Mouse (Mus musculus) kidney, embryonic 14.5 days (tissue): ENCODE results near the gene Rex1bd. TPM values are rescaled to one million over a fixed set of nuclear protein-coding genes. Genes with fewer than 3 reads are reported as not detected.

Experiments
- ATAC-seq: fragments of 200-750 bp; cut with Nextera tagmentation; 2 replicates; pipeline ENCODE4 v1.8.0; 2017; ENCODE audit warnings: moderate number of reproducible peaks, mild to moderate bottlenecking, moderate TSS enrichment, moderate library complexity; ENCODE audit not compliant: low FRiP score, low TSS enrichment
- H3K27ac ChIP-seq: fragments of 300-500 bp; sonication (generic); 2 replicates; pipeline ENCODE4 v1.5.1; 2014; ENCODE audit warnings: low read depth, mild to moderate bottlenecking, low read length, moderate library complexity, mixed read lengths
- H3K27me3 ChIP-seq: fragments of 300-500 bp; sonication (generic); 2 replicates; pipeline ENCODE4 v1.6.1; 2014; ENCODE audit warnings: mild to moderate bottlenecking, low read length; ENCODE audit not compliant: control insufficient read depth, insufficient read depth
- H3K36me3 ChIP-seq: fragments of 300-500 bp; sonication (generic); 2 replicates; pipeline ENCODE4 v1.6.1; 2014; ENCODE audit warnings: low read length, mixed read lengths; ENCODE audit not compliant: control insufficient read depth, insufficient read depth
- H3K4me1 ChIP-seq: fragments of 300-500 bp; sonication (generic); 2 replicates; pipeline ENCODE4 v1.6.1; 2014; ENCODE audit warnings: low read length, mixed read lengths; ENCODE audit not compliant: control insufficient read depth, insufficient read depth
- H3K4me2 ChIP-seq: fragments of 300-500 bp; sonication (generic); replicated peaks from 2 replicates; pipeline ENCODE4 v1.6.1; 2014; ENCODE audit warnings: low read depth, mild to moderate bottlenecking, low read length
- H3K4me3 ChIP-seq: fragments of 300-500 bp; sonication (generic); 2 replicates; pipeline ENCODE4 v1.5.1; 2014; ENCODE audit warnings: mild to moderate bottlenecking, low read length
- H3K9ac ChIP-seq: fragments of 300-500 bp; sonication (generic); 2 replicates; pipeline ENCODE4 v1.6.1; 2014; ENCODE audit warnings: low read depth, mild to moderate bottlenecking, low read length, moderate library complexity
- H3K9me3 ChIP-seq: fragments of 300-500 bp; sonication (generic); 2 replicates; pipeline ENCODE4 v1.6.1; 2016; ENCODE audit warnings: low read length; ENCODE audit not compliant: control insufficient read depth
- WGBS: fragments of 180-500 bp; shearing (Covaris S2); extraction: QIAGEN DNeasy Blood & Tissue Kit; methylation state at CpG from one replicate; pipeline ENCODE4 v1.1.7; 2014; 5-methylcytosine and 5-hydroxymethylcytosine counted together
- polyA plus RNA-seq: library from polyadenylated mRNA; unstranded; fragments of >200 nt; fragmentation: Nextera tagmentation; extraction: Ambion mirVana; gene quantifications from 2 replicates; pipeline ENCODE4 v1.2.1, GENCODE M21; 2014

Rex1bd gene
- polyA plus RNA-seq, 1 experiment from 2014 or later = 129 TPM

DNA sequence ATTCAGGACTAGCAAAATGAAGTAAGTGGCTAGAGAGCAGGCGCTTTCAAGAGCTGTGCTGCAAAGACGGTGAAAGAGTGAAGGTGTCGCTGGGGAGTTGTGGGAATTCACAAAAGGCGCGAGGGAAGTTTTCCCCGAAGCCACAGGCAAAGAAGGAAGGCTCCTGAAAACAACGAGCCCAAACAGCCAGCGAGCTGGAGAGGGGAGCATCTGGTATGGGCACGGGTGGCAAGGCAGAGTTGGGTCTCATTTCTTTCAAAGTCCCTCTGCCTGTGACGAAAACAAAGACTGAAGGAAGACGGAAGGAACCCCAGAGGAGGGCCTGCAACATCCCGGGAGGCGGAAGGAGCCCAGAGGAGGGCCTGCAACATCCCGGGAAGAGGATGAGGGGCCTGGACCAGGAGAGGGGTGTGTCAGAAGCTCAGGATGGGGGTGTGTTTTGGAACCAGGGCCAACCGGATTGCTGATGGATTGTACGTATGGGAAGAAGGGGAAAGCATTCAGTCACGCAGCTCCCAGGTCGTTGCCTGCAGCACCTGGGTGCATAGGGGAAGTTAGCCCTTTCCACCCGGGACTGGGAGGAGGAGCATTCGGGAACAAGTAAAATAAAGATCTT is 15.6 kb downstream of the Rex1bd start:
- H3K9me3 ChIP-seq = no peaks in the 10 kb centered on the region
- no peak overlapping the region for H3K27ac ChIP-seq
- peak overlapping the region; percentile 12; the same call in 1 of the 2 replicates for H3K9ac ChIP-seq
- peaks cover 34% of the 10 kb centered on the region for H3K4me1 ChIP-seq
- 3% methylated on average over 20 of the region's 20 CpGs for WGBS
- no peak overlapping the region for H3K4me3 ChIP-seq
- no peak overlapping the region; the same call in 1 of the 2 replicates for H3K4me2 ChIP-seq
- H3K36me3 ChIP-seq = no peaks in the 10 kb centered on the region
- peaks cover 99% of the 10 kb centered on the region for H3K27me3 ChIP-seq
- no peak for ATAC-seq

DNA sequence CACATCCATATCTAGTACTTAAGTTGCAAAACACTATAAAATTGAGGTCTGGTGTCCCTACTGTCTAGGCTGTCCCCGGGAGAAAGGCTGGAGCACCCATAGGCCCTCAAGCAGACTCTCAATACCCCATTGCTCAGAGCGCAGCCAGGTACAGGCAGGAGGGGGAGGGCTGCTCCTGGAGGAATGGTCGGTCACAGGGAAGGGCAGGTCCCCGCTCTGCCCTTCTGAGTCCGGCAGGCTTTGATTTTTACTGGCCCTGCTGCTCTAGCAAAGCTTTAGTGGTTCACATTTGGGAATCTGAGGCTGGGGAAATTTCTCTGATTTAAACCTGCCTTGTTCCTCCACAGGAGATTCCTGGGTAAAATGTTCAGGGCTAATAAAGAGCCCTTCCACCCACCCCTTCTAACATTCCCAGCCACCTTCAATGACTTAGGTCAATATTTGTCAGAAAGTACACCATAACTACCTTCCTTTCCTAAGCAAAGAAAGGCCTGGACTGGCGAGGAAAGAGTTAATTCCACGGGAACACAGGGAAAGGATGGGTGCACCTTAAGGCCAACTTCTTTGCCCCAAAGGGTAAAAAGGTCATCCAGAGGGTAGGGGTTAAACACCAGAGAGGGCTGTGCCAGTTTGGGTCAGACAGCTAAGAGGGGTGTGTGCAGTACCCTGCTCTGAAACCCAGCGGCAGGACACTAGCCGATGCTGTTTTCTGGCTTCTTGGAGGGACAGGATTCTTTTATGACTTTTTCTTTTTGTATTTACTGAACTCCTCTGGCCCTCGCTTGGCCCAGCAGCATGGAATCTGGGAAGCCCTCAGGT is 16.3 kb downstream of the Rex1bd start:
- H3K9ac ChIP-seq = no peak overlapping the region
- H3K4me3 ChIP-seq = peak overlapping the region; percentile 34; the same call in 1 of the 2 replicates
- no peak overlapping the region; the same call in 1 of the 2 replicates for H3K27ac ChIP-seq

DNA sequence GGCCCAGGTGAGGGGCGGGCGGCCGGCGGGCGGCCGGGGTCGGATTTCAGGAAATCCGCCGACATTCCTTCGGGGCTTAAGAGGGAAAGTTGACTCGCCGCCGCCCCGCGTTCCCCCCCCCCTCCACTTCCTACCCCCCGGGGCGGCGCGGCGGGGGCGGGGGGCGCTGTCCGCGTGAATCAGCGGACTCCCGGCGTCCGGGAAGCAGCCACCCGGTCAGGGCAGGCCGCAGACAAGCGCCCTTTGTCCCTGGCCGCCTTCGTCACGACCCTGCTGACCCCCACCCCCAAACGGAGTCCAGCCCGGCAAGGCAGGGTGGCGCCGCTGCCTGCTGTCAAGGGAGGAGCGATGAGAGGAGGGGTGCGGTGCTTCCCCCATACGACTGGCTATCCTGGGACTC is 17.0 kb downstream of the Rex1bd start:
- WGBS = under 1% methylated on average over 33 of the region's 41 CpGs
- peak overlapping the region; percentile 34 for H3K4me3 ChIP-seq
- no peaks in the 10 kb centered on the region for H3K36me3 ChIP-seq
- H3K27me3 ChIP-seq = peaks cover 99% of the 10 kb centered on the region
- peak overlapping the region; percentile 51 for H3K4me2 ChIP-seq
- 0 out of 2 replicates have a peak, but pooled peaks have one; percentile 10 for ATAC-seq
- H3K27ac ChIP-seq = no peak overlapping the region; the same call in 1 of the 2 replicates
- no peaks in the 10 kb centered on the region for H3K9me3 ChIP-seq
- H3K9ac ChIP-seq = no peak overlapping the region; the same call in 1 of the 2 replicates
- H3K4me1 ChIP-seq = peaks cover 30% of the 10 kb centered on the region

More for the DNA sequence above, 16.3 kb downstream of the Rex1bd start:
- Histone ChIP-seq H3K27me3 (peaks cover 99% of the 10 kb centered on the region), H3K9me3 (no peaks in the 10 kb centered on the region), H3K36me3 (no peaks in the 10 kb centered on the region), H3K4me1 (peaks cover 30% of the 10 kb centered on the region), H3K4me2 (no peak overlapping the region; the same call in 1 of the 2 replicates)
- WGBS = 13% methylated on average over 10 of the region's 10 CpGs
- ATAC-seq = no peak

- Histone ChIP-seq H3K27ac (0 out of 2 replicates have a peak overlapping the region, but pooled peaks have one; percentile 37), H3K4me2 (peak overlapping the region; percentile 51), H3K4me1 (peaks cover 30% of the 10 kb centered on the region), H3K27me3 (peaks cover 97% of the 10 kb centered on the region), H3K9ac (no peak overlapping the region), H3K36me3 (no peaks in the 10 kb centered on the region), H3K4me3 (peak overlapping the region; percentile 34), H3K9me3 (no peaks in the 10 kb centered on the region)
- WGBS = 2% methylated on average over 14 of the region's 14 CpGs
- ATAC-seq = no peak
Measured at GRCm38 (mm10) chr8:70488931-70489470, 17.6 kb downstream of the Rex1bd start.

DNA sequence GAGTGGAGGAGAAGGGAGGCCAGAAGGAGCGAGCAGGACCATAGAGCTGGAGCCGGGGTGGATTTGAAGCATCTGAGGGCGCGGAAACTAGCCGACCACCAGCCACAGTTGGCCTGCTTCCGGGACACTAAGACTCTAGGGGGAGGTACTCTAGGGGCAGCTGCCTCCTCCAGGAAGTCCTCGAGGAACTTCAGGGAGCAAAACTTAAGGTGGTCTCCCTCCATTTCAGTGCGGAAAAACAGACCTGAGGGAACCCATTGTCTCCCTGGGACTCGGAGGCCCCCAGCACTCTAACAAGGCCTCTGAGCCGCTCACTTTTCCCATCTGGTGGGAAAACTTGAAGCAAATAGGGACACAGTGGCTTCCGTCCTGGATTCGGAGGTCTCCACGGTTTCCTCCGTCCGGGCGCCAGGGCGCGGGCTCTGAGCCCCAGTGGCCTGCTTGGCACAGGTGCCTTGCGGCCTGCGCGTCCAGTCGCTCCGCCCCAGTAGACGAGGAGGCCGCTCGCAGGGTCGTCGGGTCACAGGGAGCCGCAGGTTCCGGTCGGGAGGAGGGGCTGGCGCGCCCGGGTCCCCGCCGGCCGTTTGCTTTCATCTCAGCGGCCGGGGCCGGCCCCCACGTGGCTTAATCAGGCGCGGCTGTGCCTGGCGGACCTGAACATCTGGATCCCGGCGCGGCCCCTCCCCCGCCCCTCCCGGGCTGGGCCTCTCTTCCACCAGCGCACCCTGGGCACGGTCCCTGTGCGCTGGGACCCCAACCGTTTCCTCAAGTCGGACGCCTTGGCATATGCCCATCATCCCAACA is 18.4 kb downstream of the Rex1bd start:
- no peaks in the 10 kb centered on the region for H3K9me3 ChIP-seq
- ATAC-seq = peak; percentile 40
- H3K9ac ChIP-seq = no peak overlapping the region; the same call in 1 of the 2 replicates
- H3K27me3 ChIP-seq = peaks cover 93% of the 10 kb centered on the region
- peak overlapping the region; percentile 47 for H3K4me2 ChIP-seq
- 3% methylated on average over 47 of the region's 55 CpGs for WGBS
- H3K36me3 ChIP-seq = no peaks in the 10 kb centered on the region
- H3K27ac ChIP-seq = peak overlapping the region; percentile 59; the same call in 1 of the 2 replicates
- peak overlapping the region; percentile 31 for H3K4me3 ChIP-seq
- peaks cover 27% of the 10 kb centered on the region for H3K4me1 ChIP-seq

DNA sequence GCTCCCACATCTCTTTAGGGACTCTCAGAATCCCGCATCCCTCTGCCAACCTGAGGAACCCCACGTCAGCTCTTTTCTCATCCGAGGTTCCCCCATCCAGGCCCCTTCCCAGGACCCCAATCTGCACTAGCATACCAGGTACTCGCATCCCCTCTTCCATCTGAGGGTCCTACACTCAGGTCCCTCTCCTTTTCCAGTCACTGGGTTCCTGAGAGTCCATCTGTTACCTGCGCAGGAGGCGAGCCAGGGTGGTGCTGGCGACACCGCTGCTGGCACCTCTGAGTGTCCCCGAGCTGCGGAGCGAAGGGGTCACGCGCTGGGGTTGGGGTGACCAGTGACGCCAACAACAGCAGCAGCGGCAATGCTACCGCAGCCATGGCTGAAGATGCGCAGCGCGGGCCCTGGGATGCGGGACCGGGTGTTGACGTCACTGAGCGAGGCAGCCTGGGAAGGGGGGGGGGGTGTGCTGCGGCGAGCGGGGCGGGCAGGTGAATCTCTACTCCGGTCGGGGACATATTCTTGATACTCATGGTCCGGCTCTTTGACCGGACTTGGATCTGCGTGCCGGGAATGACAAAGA is 19.5 kb downstream of the Rex1bd start, which contains the start of gene Tmem59l:
TSS of gene Tmem59l (minus strand) at position 418 of the 580 bp plus-strand sequence.
- H3K4me3 ChIP-seq = peak within 1 kb of the TSS; percentile 31
- H3K36me3 ChIP-seq = no peaks in the 10 kb centered on the region
- peak within 1 kb of the TSS; percentile 59; the same call in 1 of the 2 replicates for H3K27ac ChIP-seq
- ATAC-seq = no peak
- H3K9me3 ChIP-seq = no peaks in the 10 kb centered on the region
- H3K9ac ChIP-seq = peak within 1 kb of the TSS; percentile 8; the same call in 1 of the 2 replicates
- 4% methylated on average over 30 of the region's 33 CpGs for WGBS
- peak within 1 kb of the TSS; percentile 47 for H3K4me2 ChIP-seq
- peaks cover 86% of the 10 kb centered on the region for H3K27me3 ChIP-seq
- H3K4me1 ChIP-seq = peaks cover 23% of the 10 kb centered on the region

DNA sequence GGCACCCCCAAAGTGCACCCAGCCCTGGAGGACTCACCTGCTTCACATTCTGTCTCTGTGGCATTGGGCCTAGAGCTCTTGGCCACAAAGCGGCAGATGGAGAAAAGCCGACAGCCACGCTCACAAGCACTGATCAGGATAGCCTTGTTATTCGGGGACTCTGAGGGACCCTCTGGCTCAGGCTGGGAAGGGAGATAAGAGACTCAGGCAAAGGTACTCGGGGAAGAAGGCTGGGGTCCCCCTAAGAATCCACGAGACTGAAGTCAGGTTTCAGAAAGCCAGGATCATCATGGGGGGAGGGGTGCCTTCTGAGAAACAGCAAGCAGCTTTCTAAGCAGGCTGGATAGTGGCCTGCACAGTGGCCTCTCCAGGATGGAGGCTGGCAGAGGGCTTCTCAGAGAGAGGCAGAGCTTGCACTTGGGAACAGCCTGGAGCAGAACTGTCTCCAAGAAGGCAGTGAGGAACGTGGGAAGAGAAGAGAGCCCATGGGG is 20.3 kb downstream of the Rex1bd start:
- no peaks in the 10 kb centered on the region for H3K36me3 ChIP-seq
- H3K9ac ChIP-seq = no peak overlapping the region
- H3K27ac ChIP-seq = no peak overlapping the region
- peaks cover 78% of the 10 kb centered on the region for H3K27me3 ChIP-seq
- H3K9me3 ChIP-seq = no peaks in the 10 kb centered on the region
- no peak for ATAC-seq
- H3K4me3 ChIP-seq = no peak overlapping the region
- no peak overlapping the region for H3K4me2 ChIP-seq
- peaks cover 23% of the 10 kb centered on the region for H3K4me1 ChIP-seq
- 51% methylated on average over 7 of the region's 7 CpGs for WGBS

GRCm38 (mm10) chr8:70482943-70483342 is 23.6 kb downstream of the Rex1bd start:
- H3K4me2 ChIP-seq = no peak overlapping the region
- H3K9me3 ChIP-seq = no peaks in the 10 kb centered on the region
- H3K27ac ChIP-seq = no peak overlapping the region
- H3K36me3 ChIP-seq = no peaks in the 10 kb centered on the region
- no peak for ATAC-seq
- 65% methylated on average over 2 of the region's 2 CpGs for WGBS
- no peak overlapping the region for H3K9ac ChIP-seq
- H3K4me3 ChIP-seq = no peak overlapping the region
- H3K4me1 ChIP-seq = peaks cover 7% of the 10 kb centered on the region
- peaks cover 48% of the 10 kb centered on the region for H3K27me3 ChIP-seq
